Mouse (Mus musculus) CH12.LX (cell line): ENCODE measurements around the gene Xkr7.

Experiments used
- CHD1 ChIP-seq: IDR thresholded peaks from 2 replicates; pipeline ENCODE4 v1.6.1; 2012; ENCODE audit warnings: low read depth, low read length, improper control_type of control experiment, inconsistent platforms
- CTCF ChIP-seq, 2 experiments: IDR thresholded peaks in 1 of 2; conservative IDR thresholded peaks in 1 of 2; 2 replicates each; pipeline ENCODE4 v1.5.1; 2011 to 2012; ENCODE audit warnings: low read depth in 2 of 2, low read length in 2 of 2, improper control_type of control experiment in 1 of 2, inconsistent platforms in 1 of 2, mild to moderate bottlenecking in 1 of 2, moderate library complexity in 1 of 2
- ELF1 ChIP-seq: IDR thresholded peaks from 2 replicates; pipeline ENCODE4 v1.6.1; 2014; ENCODE audit warnings: low read depth, mild to moderate bottlenecking, inconsistent platforms, low read length, improper control_type of control experiment
- EP300 ChIP-seq: IDR thresholded peaks from 2 replicates; pipeline ENCODE4 v1.6.1; 2011; ENCODE audit warnings: low read length, improper control_type of control experiment
- ETS1 ChIP-seq: conservative IDR thresholded peaks from 2 replicates; pipeline ENCODE4 v1.6.1; 2012; ENCODE audit warnings: low read depth, mild to moderate bottlenecking, inconsistent platforms, low read length, improper control_type of control experiment, moderate library complexity
- MAFK ChIP-seq: IDR thresholded peaks from 2 replicates; pipeline ENCODE4 v1.6.1; 2011; ENCODE audit warnings: low read length, improper control_type of control experiment; ENCODE audit not compliant: insufficient replicate concordance
- MEF2A ChIP-seq: IDR thresholded peaks from 2 replicates; pipeline ENCODE4 v1.6.1; 2014; ENCODE audit warnings: low read depth, mild to moderate bottlenecking, inconsistent platforms, low read length, improper control_type of control experiment, borderline replicate concordance
- NRF1 ChIP-seq: IDR thresholded peaks from 2 replicates; pipeline ENCODE4 v1.6.1; 2014; ENCODE audit warnings: low read depth, mild to moderate bottlenecking, inconsistent platforms, low read length, improper control_type of control experiment, moderate library complexity
- POLR2A ChIP-seq: IDR thresholded peaks from 2 replicates; pipeline ENCODE4 v1.6.1; 2011; ENCODE audit warnings: low read depth, mild to moderate bottlenecking, improper control_type of control experiment, low read length
- RAD21 ChIP-seq: IDR thresholded peaks from 2 replicates; pipeline ENCODE4 v1.6.1; 2011; ENCODE audit warnings: low read depth, mild to moderate bottlenecking, low read length, improper control_type of control experiment, moderate library complexity
- RCOR1 ChIP-seq: conservative IDR thresholded peaks from 2 replicates; pipeline ENCODE4 v1.6.1; 2012; ENCODE audit warnings: low read depth, mild to moderate bottlenecking, inconsistent platforms, low read length, improper control_type of control experiment
- USF1 ChIP-seq: IDR thresholded peaks from 2 replicates; pipeline ENCODE4 v1.6.1; 2014; ENCODE audit warnings: low read depth, mild to moderate bottlenecking, inconsistent platforms, low read length, improper control_type of control experiment
- ZKSCAN1 ChIP-seq: IDR thresholded peaks from 2 replicates; pipeline ENCODE4 v1.6.1; 2012; ENCODE audit warnings: low read depth, inconsistent platforms, low read length, improper control_type of control experiment, borderline replicate concordance
- ZMIZ1 ChIP-seq: IDR thresholded peaks from 2 replicates; pipeline ENCODE4 v1.6.1; 2012; ENCODE audit warnings: low read depth, mild to moderate bottlenecking, inconsistent platforms, low read length, improper control_type of control experiment

DNA sequence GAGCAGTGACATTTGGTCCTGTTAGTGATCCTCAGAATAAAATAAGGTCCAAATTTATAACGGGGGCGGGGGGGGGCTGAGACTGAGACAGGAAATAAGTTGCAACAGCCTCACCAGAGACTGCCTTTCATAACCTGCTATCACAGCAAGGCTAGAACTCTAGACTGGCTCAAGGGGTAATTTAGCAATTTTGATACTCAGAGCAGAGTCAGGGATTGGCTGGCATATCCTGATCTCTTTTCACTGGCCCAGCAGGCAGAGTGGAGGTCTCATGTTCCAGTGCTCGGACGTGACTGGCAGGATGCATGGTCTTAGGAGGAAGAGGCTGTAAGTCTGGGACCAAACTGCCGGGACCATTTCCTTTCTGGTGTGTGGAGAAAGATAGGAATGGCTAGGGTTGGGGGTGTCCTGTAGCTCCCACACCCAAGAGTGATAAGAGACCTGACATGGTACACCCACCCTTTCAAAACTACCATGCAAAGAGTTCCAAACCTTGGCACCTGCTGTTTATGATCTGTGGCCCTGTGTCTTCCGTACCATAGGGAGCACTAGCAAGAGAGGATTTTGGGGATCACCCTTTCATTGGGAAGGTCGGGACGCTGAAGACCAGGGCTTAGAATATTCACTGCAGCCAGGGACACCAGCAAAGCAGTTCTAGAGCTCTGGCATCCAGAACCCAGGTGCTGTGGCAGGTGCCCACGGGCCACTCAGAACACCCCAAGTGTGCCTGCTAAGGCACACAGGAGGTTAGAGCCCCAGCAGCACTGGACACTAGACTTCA, 32.7 kb downstream of the Xkr7 start:
- TF ChIP-seq MAFK (no peak), RAD21 (no peak), USF1 (no peak), POLR2A (no peak), MEF2A (no peak), ZMIZ1 (no peak), CTCF (conservative IDR thresholded peaks at IDR 0.05 in 1 of 2, IDR thresholded peaks at IDR 0.05 in 1 of 2; ENCODE audit: low read depth in 2 of 2, low read length in 2 of 2) (no peak), ZKSCAN1 (no peak), EP300 (no peak), RCOR1 (no peak), ETS1 (no peak), CHD1 (no peak), NRF1 (no peak), ELF1 (no peak)
